Mouse (Mus musculus): Measurements from ENCODE around the gene Ube2q1.

DNA sequence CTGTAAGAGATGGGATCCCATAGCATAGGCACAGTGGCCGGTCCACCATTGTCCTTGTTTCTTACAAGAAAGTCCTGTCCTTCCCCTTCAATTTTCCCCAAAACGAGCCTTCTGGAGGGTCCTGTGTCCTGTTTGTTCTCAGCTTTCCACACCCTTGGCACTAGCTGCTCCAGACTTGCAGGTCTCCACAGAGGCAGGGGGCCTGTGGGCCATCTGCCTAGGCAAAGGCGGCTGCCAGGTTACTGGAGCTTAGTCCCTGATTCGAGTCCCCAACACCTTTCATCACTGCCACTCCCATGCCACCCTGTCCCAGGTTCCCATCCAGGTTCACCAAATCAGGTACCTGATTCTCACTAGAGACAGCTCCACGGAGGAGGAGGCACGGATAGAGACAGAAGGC is 18.1 kb upstream of the Ube2q1 start:
- no peak for TF ChIP-seq CTCF (IDR thresholded peaks at IDR 0.05; ENCODE audit: insufficient read depth, low read depth, low read length)
- no peak for TF ChIP-seq POLR2A (IDR thresholded peaks at IDR 0.05; ENCODE audit: insufficient read depth, low read depth, low read length)

Data from olfactory bulb, adult 2 months (tissue).